Mouse (Mus musculus) G1E (cell line): ENCODE measurements around the gene Col19a1.

ENCODE experiments used
- CTCF ChIP-seq: IDR thresholded peaks from 2 replicates; pipeline ENCODE4 v1.5.1; 2012; ENCODE audit warnings: low read depth, low read length, inconsistent platforms, mixed read lengths
- GATA1 ChIP-seq: IDR thresholded peaks from 2 replicates; pipeline ENCODE4 v1.6.1; 2012; ENCODE audit warnings: borderline replicate concordance, low read length, inconsistent platforms, mixed read lengths
- TAL1 ChIP-seq: conservative IDR thresholded peaks from 2 replicates; pipeline ENCODE4 v1.6.1; 2012; ENCODE audit warnings: low read depth, low read length, inconsistent platforms, mixed read lengths

DNA sequence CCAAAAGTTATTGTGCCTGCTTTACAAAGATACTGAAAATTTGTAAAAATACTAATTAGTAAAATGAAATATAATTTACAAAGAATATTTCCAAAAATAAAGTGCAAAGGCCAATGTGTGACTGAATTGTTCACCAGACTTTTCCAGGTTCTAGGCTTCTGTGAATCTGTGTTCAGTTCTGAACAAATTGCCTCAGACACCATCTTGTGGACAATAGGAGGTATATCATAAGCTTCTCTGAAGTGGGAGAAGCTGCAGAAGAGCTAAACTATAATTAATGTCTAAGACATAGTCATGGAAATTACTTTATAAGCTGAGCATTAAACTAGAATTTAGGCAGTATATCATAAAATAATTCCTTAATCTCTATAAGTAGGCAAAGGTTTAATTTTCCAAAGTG, 326.1 kb downstream of the Col19a1 start:
- TF ChIP-seq CTCF: no peak
- TF ChIP-seq TAL1: no peak
- no peak for TF ChIP-seq GATA1
